Mouse (Mus musculus) central nervous system, embryonic 11.5 days (tissue): ENCODE measurements around the gene Ndufab1. TPM values are rescaled to one million over a fixed set of nuclear protein-coding genes. Genes with fewer than 3 reads are reported as not detected.

Experiments used
- polyA plus RNA-seq: library from polyadenylated mRNA; depleted of rRNA; stranded (reverse); fragments of >200 nt; gene quantifications from 2 replicates; pipeline ENCODE4 v1.2.3, GENCODE M21; 2012; rRNA removed

Gene Ndufab1
- 114 and 185 TPM in 2 replicates for polyA plus RNA-seq

GRCm38 (mm10) chr7:122101747-122102244 is at the start of gene Ndufab1:
TSS of gene Ndufab1 (minus strand) at chr7:122101886.

GRCm38 (mm10) chr7:122132497-122133337 is 31.0 kb upstream of the Ndufab1 start, which contains the start of the genes Palb2 and Dctn5:
TSS of gene Palb2 (minus strand) at chr7:122132985.
TSS of gene Dctn5 (plus strand) at chr7:122133041.

GRCm38 (mm10) chr7:122066945-122067516 is 34.7 kb downstream of the Ndufab1 start, which contains the start of the genes Ubfd1 and Ears2:
TSS of gene Ubfd1 (plus strand) at chr7:122067175.
TSS of gene Ears2 (minus strand) at chr7:122067263.

Other genes starting within 250 kb of the Ndufab1 start
- 0.19 TPM in 1 of 2 replicates, not detected in the other for gene Scnn1b, start 236.8 kb downstream of the Ndufab1 start, polyA plus RNA-seq
- 12.3 and 13.8 TPM in 2 replicates for gene Cog7, start 120.2 kb downstream of the Ndufab1 start, polyA plus RNA-seq
- 62.8 and 90.7 TPM in 2 replicates for gene Gga2, start 80.7 kb downstream of the Ndufab1 start, polyA plus RNA-seq
- gene Ubfd1, start 34.7 kb downstream of the Ndufab1 start, polyA plus RNA-seq: 56.3 and 81.8 TPM in 2 replicates
- gene Ears2, start 34.6 kb downstream of the Ndufab1 start, polyA plus RNA-seq: 11.9 and 13.1 TPM in 2 replicates
- gene Palb2, start 31.1 kb upstream of the Ndufab1 start, polyA plus RNA-seq: 15.6 and 18.9 TPM in 2 replicates
- gene Dctn5, start 31.2 kb upstream of the Ndufab1 start, polyA plus RNA-seq: 69.4 and 109 TPM in 2 replicates
- 70.2 and 101 TPM in 2 replicates for gene Plk1, start 57.6 kb upstream of the Ndufab1 start, polyA plus RNA-seq
- gene Ern2, start 84.3 kb upstream of the Ndufab1 start, polyA plus RNA-seq: 0.08 and 0.12 TPM in 2 replicates
- gene Chp2, start 117.6 kb upstream of the Ndufab1 start, polyA plus RNA-seq: 0.31 and 0.70 TPM in 2 replicates
- 9.9 and 10.3 TPM in 2 replicates for gene Prkcb, start 186.9 kb upstream of the Ndufab1 start, polyA plus RNA-seq